Mouse (Mus musculus) ES-E14 (cell line): ENCODE measurements around the gene Anln. TPM values are rescaled to one million over a fixed set of nuclear protein-coding genes. Genes with fewer than 3 reads are reported as not detected.

ENCODE experiments used
- DNase-seq: peaks from one replicate; pipeline ENCODE4 v3.0.0-alpha.2; 2013; ENCODE audit warnings: low read depth, low spot score
- H3K27ac ChIP-seq: 2 replicates; pipeline ENCODE4 v1.5.1; 2012; ENCODE audit warnings: low read depth, mild to moderate bottlenecking, low read length, moderate library complexity, mixed read lengths; ENCODE audit not compliant: poor library complexity, insufficient read depth, severe bottlenecking
- H3K36me3 ChIP-seq: 2 replicates; pipeline ENCODE4 v1.6.1; 2012; ENCODE audit warnings: mild to moderate bottlenecking, low read length, moderate library complexity, mixed read lengths; ENCODE audit not compliant: control insufficient read depth, poor library complexity, insufficient read depth, severe bottlenecking
- H3K4me1 ChIP-seq, 2 experiments: fragments of 150-350 bp in 1 of 2; sonication (generic) in 1 of 2; 2 replicates each; pipeline ENCODE4 v1.6.1; 2012; ENCODE audit warnings: low read length in 2 of 2, mild to moderate bottlenecking in 1 of 2, mixed read lengths in 1 of 2; ENCODE audit not compliant: control insufficient read depth in 2 of 2, insufficient read depth in 2 of 2, poor library complexity in 1 of 2
- H3K4me3 ChIP-seq, 2 experiments: fragments of 150-350 bp in 1 of 2; sonication (generic) in 1 of 2; 2 replicates each; pipeline ENCODE4 v1.5.1; 2012; ENCODE audit warnings: low read length in 2 of 2, low read depth in 1 of 2, mild to moderate bottlenecking in 1 of 2, mixed read lengths in 1 of 2; ENCODE audit not compliant: insufficient read depth in 1 of 2, poor library complexity in 1 of 2, severe bottlenecking in 1 of 2
- H3K9ac ChIP-seq: 2 replicates; pipeline ENCODE4 v1.6.1; 2012; ENCODE audit warnings: low read depth, mild to moderate bottlenecking, low read length, mixed read lengths; ENCODE audit not compliant: poor library complexity, insufficient read depth, severe bottlenecking
- H3K9me3 ChIP-seq: fragments of 150-350 bp; sonication (generic); 2 replicates; pipeline ENCODE4 v1.6.1; 2012; ENCODE audit warnings: low read depth, mild to moderate bottlenecking, low read length; ENCODE audit not compliant: control insufficient read depth, insufficient read depth
- CHD2 ChIP-seq: IDR thresholded peaks from 2 replicates; pipeline ENCODE4 v1.6.1; 2014; ENCODE audit warnings: mild to moderate bottlenecking, low read depth, low read length, inconsistent platforms
- HCFC1 ChIP-seq: IDR thresholded peaks from 2 replicates; pipeline ENCODE4 v1.6.1; 2012; ENCODE audit warnings: low read length, inconsistent platforms, borderline replicate concordance; ENCODE audit not compliant: insufficient read depth
- MAFK ChIP-seq: IDR thresholded peaks from 2 replicates; pipeline ENCODE4 v1.6.1; 2014; ENCODE audit warnings: mild to moderate bottlenecking, low read depth, low read length, inconsistent platforms; ENCODE audit not compliant: insufficient read depth
- ZC3H11A ChIP-seq: IDR thresholded peaks from 2 replicates; pipeline ENCODE4 v1.6.1; 2012; ENCODE audit warnings: low read depth, mild to moderate bottlenecking, inconsistent platforms, low read length, borderline replicate concordance
- ZNF384 ChIP-seq: IDR thresholded peaks from 2 replicates; pipeline ENCODE4 v1.6.1; 2012; ENCODE audit warnings: low read depth, low read length, inconsistent platforms
- in situ Hi-C, 2 experiments: fragments of 600-800 bp; cut with MboI; formaldehyde crosslinking; loops; one replicate each; pipeline ENCODE4 v1.15.1; 2025; ENCODE audit warnings: low sequenced_read_pairs in 2 of 2, inconsistent platforms in 1 of 2; ENCODE audit not compliant: unreplicated experiment in 2 of 2
- total RNA-seq: library from RNA; depleted of rRNA; stranded (reverse); fragments of 300-350 nt; gene quantifications from 2 replicates; pipeline ENCODE4 v1.2.3, GENCODE M21; 2012

Anln gene
- total RNA-seq, 1 experiment = 168 TPM

DNA sequence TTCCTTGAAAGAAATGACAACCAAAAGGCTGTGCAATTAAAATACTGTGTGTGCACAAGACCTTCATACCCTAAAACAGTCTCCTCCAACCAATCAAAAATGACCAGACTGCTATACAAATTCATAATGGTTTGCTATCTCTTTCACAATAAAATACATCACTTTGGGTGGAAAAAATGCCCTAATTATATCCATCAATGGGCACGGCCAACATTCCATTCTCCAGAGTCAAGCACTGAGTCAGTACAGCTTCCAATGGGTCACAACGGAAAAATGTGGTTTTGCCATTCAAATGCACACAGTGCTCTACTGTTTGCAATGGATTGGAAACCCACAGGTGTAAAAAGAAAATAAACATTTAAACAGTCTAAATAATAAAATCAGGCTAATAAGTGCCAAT lies 3.1 kb downstream of the Anln start:
- no peak for TF ChIP-seq ZC3H11A
- no peak for TF ChIP-seq HCFC1
- TF ChIP-seq ZNF384 = no peak
- TF ChIP-seq MAFK = no peak
- no peak for TF ChIP-seq CHD2
- Histone ChIP-seq H3K9ac (no peak overlapping the region), H3K9me3 (no peaks in the 10 kb centered on the region), H3K4me1 (peaks cover 6% of the 10 kb centered on the region in 2 experiments; a peak in 3 of 4 replicates), H3K36me3 (peaks cover 11% of the 10 kb centered on the region), H3K4me3 (no peak overlapping the region), H3K27ac (no peak overlapping the region)
- no peak for DNase-seq
- in situ Hi-C loops = no loop called here

DNA sequence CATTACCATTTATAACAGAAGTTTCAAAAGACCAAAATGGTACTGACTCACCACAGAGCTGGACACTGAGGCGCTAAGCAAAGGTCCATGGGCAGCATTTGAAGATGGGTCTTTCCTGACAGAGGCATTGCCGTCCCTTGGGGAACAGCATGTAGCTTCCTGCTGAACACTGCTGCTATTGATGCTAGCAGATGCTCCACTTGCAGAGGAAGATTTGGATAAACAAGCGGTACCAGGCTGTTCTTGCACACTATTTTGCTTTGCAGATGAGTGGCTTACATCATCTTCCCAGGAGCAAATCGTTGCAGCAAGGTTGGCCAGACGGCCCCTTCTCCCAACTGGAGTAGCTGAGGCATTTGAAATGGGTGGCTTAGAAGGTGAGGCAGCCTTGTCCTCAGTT lies 12.9 kb downstream of the Anln start:
- Histone ChIP-seq H3K36me3 (peaks cover 53% of the 10 kb centered on the region), H3K4me3 (no peak overlapping the region), H3K9me3 (no peaks in the 10 kb centered on the region), H3K4me1 (no peaks in the 10 kb centered on the region), H3K27ac (no peak overlapping the region), H3K9ac (no peak overlapping the region)
- in situ Hi-C loops = no loop called here
- no peak for TF ChIP-seq ZNF384
- TF ChIP-seq MAFK = no peak
- TF ChIP-seq CHD2 = no peak
- no peak for TF ChIP-seq ZC3H11A
- TF ChIP-seq HCFC1 = no peak
- DNase-seq = no peak

DNA sequence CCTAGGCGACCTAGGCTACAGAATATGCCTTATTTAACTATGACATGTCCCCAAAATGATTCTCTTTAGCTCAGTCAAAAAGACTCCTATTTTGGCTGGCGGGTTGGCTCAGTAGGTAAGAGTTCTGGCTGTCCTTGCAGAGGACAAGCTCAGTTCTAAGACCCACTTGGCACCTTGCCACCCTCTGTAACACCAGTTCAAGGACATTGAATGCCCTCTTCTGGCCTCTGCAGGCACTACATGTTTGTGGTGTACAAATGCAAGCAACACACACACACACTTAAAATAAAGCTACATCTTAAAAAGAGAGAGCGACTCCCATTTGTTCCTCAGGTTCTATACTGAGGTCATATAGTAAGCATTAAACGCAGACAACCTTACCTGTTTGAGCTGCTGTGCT lies 16.2 kb downstream of the Anln start:
- H3K9ac ChIP-seq = no peak overlapping the region
- H3K4me3 ChIP-seq = no peak overlapping the region
- H3K36me3 ChIP-seq = peaks cover 46% of the 10 kb centered on the region
- no peak overlapping the region for H3K27ac ChIP-seq
- H3K4me1 ChIP-seq = peaks cover 0 to 2% of the 10 kb centered on the region in 2 experiments; a peak in 2 of 4 replicates
- DNase-seq = no peak
- H3K9me3 ChIP-seq = no peaks in the 10 kb centered on the region
- TF ChIP-seq MAFK = no peak
- TF ChIP-seq ZNF384 = no peak
- TF ChIP-seq HCFC1 = no peak
- no peak for TF ChIP-seq CHD2
- TF ChIP-seq ZC3H11A = no peak
- in situ Hi-C loops = no loop called here

DNA sequence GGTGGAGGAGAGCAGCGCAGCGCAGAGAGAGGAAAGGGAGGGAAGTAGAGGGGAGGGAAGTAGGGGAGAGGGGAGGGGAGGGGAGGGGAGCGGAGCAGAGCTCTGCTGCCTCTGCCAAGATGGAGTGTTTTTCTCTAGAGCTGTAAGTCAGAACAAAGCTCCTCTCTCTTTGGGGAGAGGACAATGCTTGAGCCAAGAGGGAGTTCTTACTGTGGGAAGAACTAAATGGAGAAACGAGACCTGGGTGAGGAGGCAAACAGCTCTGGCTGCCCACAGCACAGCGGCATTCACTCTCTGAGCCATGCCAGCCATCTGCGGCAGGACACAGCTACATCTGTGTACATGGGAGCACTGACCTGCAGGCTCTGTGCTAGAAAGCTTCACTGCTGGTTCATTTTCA lies 21.0 kb downstream of the Anln start:
- in situ Hi-C loops = no loop called here
- DNase-seq = no peak
- no peak for TF ChIP-seq ZC3H11A
- no peak for TF ChIP-seq ZNF384
- no peak for TF ChIP-seq HCFC1
- TF ChIP-seq MAFK = no peak
- TF ChIP-seq CHD2 = no peak

DNA sequence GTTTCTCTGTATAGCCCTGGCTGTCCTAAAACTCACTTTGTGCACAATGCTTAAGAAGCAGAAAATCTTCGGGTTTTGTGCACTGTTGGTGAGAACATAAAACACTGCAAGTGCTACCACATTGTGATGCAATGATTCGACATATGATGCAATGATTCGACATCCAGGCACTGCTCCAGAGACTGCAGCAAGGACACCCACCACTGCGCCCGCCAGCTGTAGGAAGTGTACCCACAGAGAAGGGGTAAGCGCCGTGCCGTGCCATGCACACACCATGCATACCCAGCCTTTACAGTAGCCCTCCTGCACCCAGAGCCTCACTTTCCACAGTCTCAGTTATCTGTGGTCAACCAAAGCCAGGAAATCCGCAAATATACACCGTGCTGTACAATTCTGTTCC lies 22.4 kb downstream of the Anln start:
- no peak overlapping the region for H3K4me3 ChIP-seq
- in situ Hi-C loops = no loop called here
- peaks cover 0 to 5% of the 10 kb centered on the region in 2 experiments; a peak in 2 of 4 replicates for H3K4me1 ChIP-seq
- H3K27ac ChIP-seq = no peak overlapping the region
- no peaks in the 10 kb centered on the region for H3K9me3 ChIP-seq
- no peak for TF ChIP-seq MAFK
- no peak for TF ChIP-seq HCFC1
- TF ChIP-seq ZC3H11A = no peak
- TF ChIP-seq ZNF384 = no peak
- no peak for TF ChIP-seq CHD2
- no peak overlapping the region for H3K9ac ChIP-seq
- DNase-seq = no peak
- H3K36me3 ChIP-seq = peaks cover 43% of the 10 kb centered on the region

More for the DNA sequence above, 21.0 kb downstream of the Anln start:
- no peak overlapping the region for H3K9ac ChIP-seq
- no peak overlapping the region for H3K4me3 ChIP-seq
- H3K36me3 ChIP-seq = peaks cover 43% of the 10 kb centered on the region
- H3K27ac ChIP-seq = no peak overlapping the region
- peaks cover 0 to 5% of the 10 kb centered on the region in 2 experiments; a peak in 2 of 4 replicates for H3K4me1 ChIP-seq
- no peaks in the 10 kb centered on the region for H3K9me3 ChIP-seq
